Mouse (Mus musculus) olfactory bulb, adult 2 months (tissue): Measurements from ENCODE around the gene Ugcg.

ENCODE experiments used
- CTCF ChIP-seq: fragments of 200-500 bp; IDR thresholded peaks from 2 replicates; pipeline ENCODE4 v1.5.1; 2012; ENCODE audit warnings: low read depth, mild to moderate bottlenecking, low read length, moderate library complexity; ENCODE audit not compliant: insufficient read depth
- POLR2A ChIP-seq: fragments of 200-500 bp; IDR thresholded peaks from 2 replicates; pipeline ENCODE4 v1.6.1; 2012; ENCODE audit warnings: mild to moderate bottlenecking, low read depth, low read length, moderate library complexity; ENCODE audit not compliant: insufficient read depth

DNA sequence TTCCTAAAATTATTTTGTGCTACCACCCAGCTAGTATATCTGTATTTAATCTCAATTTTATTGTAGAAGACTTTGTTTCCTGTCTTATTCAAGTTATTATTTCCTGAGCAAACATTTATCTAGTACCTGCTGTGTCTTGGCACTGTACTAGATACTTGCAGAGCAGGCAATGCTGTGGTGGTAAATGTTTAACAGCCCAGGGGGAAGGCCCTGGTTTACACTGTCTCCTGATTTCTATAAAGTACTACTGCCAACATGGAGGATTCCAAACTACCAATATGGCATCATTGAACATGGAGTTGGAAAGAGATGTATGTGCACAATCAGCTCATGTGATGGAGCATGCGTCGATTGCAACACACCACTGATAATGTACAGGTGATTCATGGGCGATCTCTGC lies 53.2 kb downstream of the Ugcg start:
- TF ChIP-seq CTCF (no peak), POLR2A (no peak)
